ENCODE assay signal across 8 mouse cellular contexts in the genomic region with DNA sequence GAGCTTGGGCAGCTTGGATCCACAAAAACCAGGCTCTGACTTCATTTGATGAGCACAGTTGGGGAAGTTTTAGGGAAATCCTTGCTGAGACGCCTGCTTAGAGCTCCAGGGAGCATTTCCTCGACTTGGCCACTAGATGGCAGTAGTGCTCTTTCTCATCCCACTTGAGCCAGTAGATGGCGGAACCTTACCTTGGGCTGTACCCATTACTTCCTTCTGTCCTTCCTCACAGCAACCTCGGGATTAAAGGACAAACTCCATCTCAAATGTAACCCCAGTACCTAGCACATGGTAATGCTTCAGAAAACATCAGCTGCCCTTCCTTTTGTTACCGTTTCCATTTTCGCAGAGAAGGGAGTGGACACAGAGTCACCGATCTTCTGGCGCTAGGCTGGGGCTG. TPM values are rescaled to one million over a fixed set of nuclear protein-coding genes. Genes with fewer than 3 reads are reported as not detected.
A peak's percentile ranks its signal among the peaks of the same experiment; 100 is the strongest.
DNase-seq lines count a peak whose midpoint lies in the region; ATAC-seq and TF ChIP-seq lines count a peak whose summit lies in the region.

No protein-coding gene starts in this region.

- TF ChIP-seq EP300 in liver, embryonic 14.5 days (IDR thresholded peaks at IDR 0.05; ENCODE audit: low read depth): no peak

- peak; percentile 1 to 4 for DNase-seq in CD8-positive naive resting alpha-beta T cell, adult 2 months (ENCODE audit: low read depth in 2 of 2, low spot score in 2 of 2)
- peak; percentile 72 for DNase-seq in ZHBTc4 (ENCODE audit: low read depth, low spot score)
- peak; percentile 88 for DNase-seq in embryo, embryonic 10.5 days (ENCODE audit: low spot score)
- peak; percentile 88 for DNase-seq in kidney, postnatal 0 days (ENCODE audit: low spot score)
- DNase-seq in liver, embryonic 14.5 days (ENCODE audit: low read depth in 3 of 3, low spot score in 3 of 3): peak in 2 of 3 experiments; percentile 9 to 24
- DNase-seq in urinary bladder, postnatal 36 days (ENCODE audit: low spot score in 2 of 2): peak; percentile 8 to 19

- TF ChIP-seq CTCF in kidney, postnatal 0 days (IDR thresholded peaks at IDR 0.05; ENCODE audit: low read depth): peak; percentile 99
- peak; percentile 93 for TF ChIP-seq CTCF in liver, embryonic 14.5 days (IDR thresholded peaks at IDR 0.05; ENCODE audit: low read depth)

- no peak for ATAC-seq in heart, embryonic 14.5 days (ENCODE audit: insufficient number of reproducible peaks, insufficient read depth, low FRiP score, low read depth)
- ATAC-seq in kidney, postnatal 0 days (replicated peaks; ENCODE audit: low FRiP score, low read depth): no peak; the same call in 1 of the 2 replicates
- ATAC-seq in liver, embryonic 14.5 days (ENCODE audit: insufficient read depth): no peak
- ATAC-seq in neural tube, embryonic 12.5 days (ENCODE audit: low FRiP score, low read depth): peak; percentile 68

- H3K36me3 ChIP-seq in heart, embryonic 14.5 days (ENCODE audit: control insufficient read depth, insufficient read depth, low read length): no peaks in the 10 kb centered on the region
- H3K36me3 ChIP-seq in kidney, postnatal 0 days (ENCODE audit: insufficient read depth, low read length): no peaks in the 10 kb centered on the region
- no peaks in the 10 kb centered on the region for H3K36me3 ChIP-seq in liver, embryonic 14.5 days (replicated peaks; ENCODE audit: control insufficient read depth, insufficient read depth, low read depth)
- H3K36me3 ChIP-seq in neural tube, embryonic 12.5 days: no peaks in the 10 kb centered on the region

- WGBS in heart, embryonic 14.5 days: 27% methylated on average over 8 of the region's 8 CpGs
- WGBS in kidney, postnatal 0 days: 36% methylated on average over 8 of the region's 8 CpGs
- 33% methylated on average over 8 of the region's 8 CpGs for WGBS in liver, embryonic 14.5 days (ENCODE audit: insufficient replicate concordance)
- 32% methylated on average over 8 of the region's 8 CpGs for WGBS in neural tube, embryonic 12.5 days

- no peaks in the 10 kb centered on the region for H3K9me3 ChIP-seq in heart, embryonic 14.5 days (ENCODE audit: control insufficient read depth, low read length)
- H3K9me3 ChIP-seq in kidney, postnatal 0 days (replicated peaks; ENCODE audit: low read length): no peaks in the 10 kb centered on the region
- no peaks in the 10 kb centered on the region for H3K9me3 ChIP-seq in liver, embryonic 14.5 days (ENCODE audit: control insufficient read depth, low read length)
- H3K9me3 ChIP-seq in neural tube, embryonic 12.5 days: no peaks in the 10 kb centered on the region

- H3K4me2 ChIP-seq in heart, embryonic 14.5 days (ENCODE audit: low read length): 0 out of 2 replicates have a peak overlapping the region, but pooled peaks have one; percentile 33
- H3K4me2 ChIP-seq in kidney, postnatal 0 days (ENCODE audit: low read length): 0 out of 2 replicates have a peak overlapping the region, but pooled peaks have one; percentile 27
- no peak overlapping the region for H3K4me2 ChIP-seq in liver, embryonic 14.5 days (ENCODE audit: low read depth)
- H3K4me2 ChIP-seq in neural tube, embryonic 12.5 days (replicated peaks): peak overlapping the region; percentile 42

- H3K9ac ChIP-seq in heart, embryonic 14.5 days (ENCODE audit: low read length): no peak overlapping the region
- no peak overlapping the region for H3K9ac ChIP-seq in kidney, postnatal 0 days (ENCODE audit: low read depth, low read length)
- no peak overlapping the region for H3K9ac ChIP-seq in liver, embryonic 14.5 days (replicated peaks)
- no peak overlapping the region for H3K9ac ChIP-seq in neural tube, embryonic 12.5 days

- H3K4me1 ChIP-seq in heart, embryonic 14.5 days (ENCODE audit: control insufficient read depth in 2 of 2, insufficient read depth in 2 of 2, low read length in 2 of 2): no peaks in the 10 kb centered on the region
- no peaks in the 10 kb centered on the region for H3K4me1 ChIP-seq in kidney, postnatal 0 days (replicated peaks; ENCODE audit: insufficient read depth, low read length)
- peaks cover 0 to 2% of the 10 kb centered on the region in 2 experiments; a peak in 1 of 4 replicates for H3K4me1 ChIP-seq in liver, embryonic 14.5 days (replicated peaks; ENCODE audit: control insufficient read depth in 2 of 2, insufficient read depth in 2 of 2, low read length in 1 of 2)
- H3K4me1 ChIP-seq in neural tube, embryonic 12.5 days: no peaks in the 10 kb centered on the region

- H3K27me3 ChIP-seq in heart, embryonic 14.5 days (ENCODE audit: control insufficient read depth, insufficient read depth, low read length): no peaks in the 10 kb centered on the region; the same call in 1 of the 2 replicates
- no peaks in the 10 kb centered on the region for H3K27me3 ChIP-seq in kidney, postnatal 0 days (ENCODE audit: insufficient read depth, low read length)
- no peaks in the 10 kb centered on the region for H3K27me3 ChIP-seq in liver, embryonic 14.5 days (ENCODE audit: control insufficient read depth, insufficient read depth, low read length)
- no peaks in the 10 kb centered on the region for H3K27me3 ChIP-seq in neural tube, embryonic 12.5 days (replicated peaks)

- H3K4me3 ChIP-seq in heart, embryonic 14.5 days (ENCODE audit: control insufficient read depth in 1 of 2, insufficient read depth in 1 of 2, low read depth in 1 of 2, low read length in 2 of 2): no peak overlapping the region
- H3K4me3 ChIP-seq in kidney, postnatal 0 days (replicated peaks; ENCODE audit: low read depth, low read length): no peak overlapping the region
- no peak overlapping the region for H3K4me3 ChIP-seq in liver, embryonic 14.5 days (ENCODE audit: insufficient read depth in 1 of 2, low read depth in 2 of 2, low read length in 2 of 2)
- H3K4me3 ChIP-seq in neural tube, embryonic 12.5 days: no peak overlapping the region

- H3K27ac ChIP-seq in heart, embryonic 14.5 days (replicated peaks in 1 of 2; ENCODE audit: control insufficient read depth in 1 of 2, insufficient read depth in 1 of 2, low read depth in 2 of 2, low read length in 2 of 2): no peak overlapping the region
- no peak overlapping the region for H3K27ac ChIP-seq in kidney, postnatal 0 days
- no peak overlapping the region for H3K27ac ChIP-seq in liver, embryonic 14.5 days
- no peak overlapping the region for H3K27ac ChIP-seq in neural tube, embryonic 12.5 days

RNA-seq across cellular contexts. Expression of a gene that starts 31.1 kb away (rescaled TPM):
- not detected in 2 replicates for polyA plus RNA-seq in heart, embryonic 14.5 days (2014; fragmentation: Nextera tagmentation; extraction: Ambion mirVana)
- polyA plus RNA-seq in kidney, postnatal 0 days (2015; fragmentation: Nextera tagmentation; extraction: Ambion mirVana): 40.9 and 52.9 TPM in 2 replicates
- polyA plus RNA-seq in liver, embryonic 14.5 days (2012; rRNA removed): 20.8 and 20.9 TPM in 2 replicates
- 31.6 and 33.2 TPM in 2 replicates for polyA plus RNA-seq in liver, embryonic 14.5 days (2014; fragmentation: Nextera tagmentation; extraction: Ambion mirVana)
- 0.11 TPM in 1 of 2 replicates, not detected in the other for polyA plus RNA-seq in neural tube, embryonic 12.5 days (2016; fragmentation: Nextera tagmentation; extraction: Ambion mirVana)

RNA-seq across cellular contexts. Expression of a gene that starts 59.3 kb away (rescaled TPM):
- polyA plus RNA-seq in heart, embryonic 14.5 days (2014; fragmentation: Nextera tagmentation; extraction: Ambion mirVana): 0.08 and 0.36 TPM in 2 replicates
- polyA plus RNA-seq in kidney, postnatal 0 days (2015; fragmentation: Nextera tagmentation; extraction: Ambion mirVana): 0.30 and 0.41 TPM in 2 replicates
- polyA plus RNA-seq in liver, embryonic 14.5 days (2012; rRNA removed): 0.03 and 0.09 TPM in 2 replicates
- not detected in 2 replicates for polyA plus RNA-seq in liver, embryonic 14.5 days (2014; fragmentation: Nextera tagmentation; extraction: Ambion mirVana)
- polyA plus RNA-seq in neural tube, embryonic 12.5 days (2016; fragmentation: Nextera tagmentation; extraction: Ambion mirVana): 53.7 and 66.1 TPM in 2 replicates

Comparison
In these comparisons a context has a peak if more than half of its experiments do, and no peak if none do; other contexts are left out.
1. DNase-seq: peak in every context shown above with its lines; median percentile 88 in embryo, embryonic 10.5 days; 88 in kidney, postnatal 0 days; 72 in ZHBTc4; 16 in liver, embryonic 14.5 days; 14 in urinary bladder, postnatal 36 days; 2 in CD8-positive naive resting alpha-beta T cell, adult 2 months.
2. RNA of a gene that starts 31.1 kb away (polyA plus RNA-seq): 40.9 to 52.9 TPM in kidney, postnatal 0 days and 20.8 to 33.2 TPM in liver, embryonic 14.5 days; 0.11 TPM in neural tube, embryonic 12.5 days and not detected in heart, embryonic 14.5 days; every median in the first group is over 10 times any median in the second.
3. RNA of a gene that starts 59.3 kb away (polyA plus RNA-seq): 53.7 to 66.1 TPM in neural tube, embryonic 12.5 days; 0.08 to 0.36 TPM in heart, embryonic 14.5 days, 0.30 to 0.41 TPM in kidney, postnatal 0 days and 0.03 to 0.09 TPM in liver, embryonic 14.5 days; every median in the first group is over 10 times any median in the second.